Mouse (Mus musculus) erythroid progenitor cell, adult 5-6 weeks (primary cell): ENCODE results near the gene 9030624G23Rik. TPM values are rescaled to one million over a fixed set of nuclear protein-coding genes. Genes with fewer than 3 reads are reported as not detected.
"Not testable (repeated sequence)": the region's sequence is repeated elsewhere in the genome, so short reads cannot be mapped to it uniquely, and the experiment has no call there.

Experiments used
- ATAC-seq: replicated peaks from 2 replicates; pipeline ENCODE4 v1.8.0; 2016; ENCODE audit warnings: moderate number of reproducible peaks, mild to moderate bottlenecking, moderate TSS enrichment, inconsistent platforms; ENCODE audit not compliant: poor library complexity, low FRiP score, severe bottlenecking
- total RNA-seq, 2 experiments: library from RNA; stranded (forward) in 1 of 2; stranded (reverse) in 1 of 2; fragments of 150-400 nt in 1 of 2; fragments of 186-747, 209-891 nt in 1 of 2; gene quantifications; 2 replicates each; pipeline versions ENCODE4 v1.2.3 to v1.2.4; 2015 to 2017; ENCODE audit warnings: low replicate concordance in 2 of 2

The 9030624G23Rik gene
- total RNA-seq (2015; ENCODE audit: low replicate concordance), result not detected in 2 replicates
- not detected in 2 replicates for total RNA-seq (2017; ENCODE audit: low replicate concordance)

DNA sequence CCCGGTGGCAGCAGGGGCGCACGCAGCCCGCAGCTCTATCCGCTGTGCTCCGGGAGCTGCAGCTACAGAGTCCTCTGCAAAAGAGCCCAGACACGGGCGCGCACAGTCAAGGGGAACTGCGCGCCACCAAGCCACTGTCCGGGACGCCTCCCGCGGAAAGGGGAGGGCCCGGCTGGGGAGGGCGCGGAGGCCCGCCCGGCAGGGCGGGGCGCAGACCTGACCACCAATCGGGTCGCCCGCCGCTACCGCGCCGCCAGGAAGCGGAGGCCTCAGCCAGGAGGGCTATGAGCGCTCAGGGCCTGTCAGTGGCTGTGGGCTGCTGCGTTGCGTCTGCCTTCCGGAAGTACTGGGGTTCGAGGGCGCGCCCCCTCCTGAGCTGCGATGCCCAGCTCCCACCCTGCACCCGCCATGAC lies at the start of gene 9030624G23Rik:
Gene 9030624G23Rik, minus strand, starts transcription at position 139 of the 413 bp plus-strand sequence.
- not testable (repeated sequence) for ATAC-seq

DNA sequence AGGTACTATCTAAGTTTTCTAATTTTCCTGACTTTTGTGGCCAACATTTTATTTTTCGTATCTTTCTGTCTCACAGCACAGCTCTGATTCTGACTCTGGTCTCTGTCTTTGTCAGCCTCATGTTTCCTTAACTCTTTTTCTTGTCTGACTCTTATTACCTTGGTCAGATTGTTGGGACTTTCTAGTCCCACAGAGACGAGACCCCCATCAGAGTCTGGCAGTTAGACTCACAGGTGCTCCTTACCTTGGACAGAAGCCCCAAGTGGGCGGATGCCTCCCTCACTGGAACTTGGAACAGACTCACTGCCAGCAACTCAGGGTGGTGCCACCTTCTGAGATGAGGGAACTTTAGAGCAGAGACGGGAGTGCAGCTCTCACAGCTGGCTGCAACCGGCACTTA lies 13.9 kb downstream of the 9030624G23Rik start:
- not testable (repeated sequence) for ATAC-seq
